Mouse (Mus musculus) cerebellum, adult 2 months (tissue): ENCODE results near the gene Crim1. TPM values are rescaled to one million over a fixed set of nuclear protein-coding genes. Genes with fewer than 3 reads are reported as not detected.

Source experiments
- DNase-seq, 2 experiments: peaks; one replicate each; pipeline ENCODE4 v3.0.0; 2021
- H3K27ac ChIP-seq: fragments of 200-500 bp; 2 replicates; pipeline ENCODE4 v1.5.1; 2012; ENCODE audit warnings: low read length, control low read depth, inconsistent platforms; ENCODE audit not compliant: insufficient read depth
- H3K27me3 ChIP-seq: fragments of 200-500 bp; 2 replicates; pipeline ENCODE4 v1.6.1; 2012; ENCODE audit warnings: inconsistent platforms, mild to moderate bottlenecking, low read length, moderate library complexity; ENCODE audit not compliant: control insufficient read depth, insufficient read depth
- H3K4me1 ChIP-seq: fragments of 200-500 bp; 2 replicates; pipeline ENCODE4 v1.6.1; 2011; ENCODE audit warnings: low read length; ENCODE audit not compliant: control insufficient read depth, insufficient read depth
- H3K4me3 ChIP-seq: fragments of 200-500 bp; replicated peaks from 2 replicates; pipeline ENCODE3; 2011; ENCODE audit warnings: mild to moderate bottlenecking, low read depth, low read length, control low read depth; ENCODE audit not compliant: insufficient read depth
- CTCF ChIP-seq: fragments of 200-500 bp; IDR thresholded peaks from 2 replicates; pipeline ENCODE4 v1.5.1; 2011; ENCODE audit warnings: low read depth, mild to moderate bottlenecking, control low read depth, low read length, moderate library complexity, borderline replicate concordance; ENCODE audit not compliant: insufficient read depth
- POLR2A ChIP-seq: fragments of 200-500 bp; IDR thresholded peaks from 2 replicates; pipeline ENCODE4 v1.6.1; 2011; ENCODE audit warnings: low read length, control low read depth, borderline replicate concordance; ENCODE audit not compliant: insufficient read depth
- WGBS: fragments of 180-500 bp; shearing (Covaris S2); methylation state at CpG from one replicate; pipeline ENCODE4 v1.1.7; 2018; 5-methylcytosine and 5-hydroxymethylcytosine counted together
- polyA plus RNA-seq: library from polyadenylated mRNA; depleted of rRNA; stranded (reverse); fragments of >200 nt; gene quantifications from 2 replicates; pipeline ENCODE4 v1.2.3, GENCODE M21; 2012

The Crim1 gene
- polyA plus RNA-seq, 1 experiment = 34.4 TPM

DNA sequence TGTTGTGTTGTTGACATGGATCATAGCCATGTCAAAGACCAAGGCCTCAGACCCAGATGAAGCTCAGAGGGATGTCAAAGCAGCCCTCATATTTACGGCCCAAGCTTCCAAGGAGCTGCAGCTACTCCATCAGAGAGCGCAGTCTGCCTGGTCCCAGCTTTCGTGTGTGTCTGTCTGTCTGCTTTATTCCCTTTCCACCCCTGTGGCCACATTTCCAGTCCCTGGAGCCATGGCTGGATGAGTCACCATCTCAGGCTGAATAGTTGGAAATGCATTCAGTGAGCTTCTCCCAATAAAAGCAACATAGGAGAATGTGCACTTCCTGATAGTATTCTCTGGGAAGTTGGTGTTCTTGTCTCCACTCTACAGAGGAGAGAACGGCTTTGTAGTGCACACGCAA, 3.9 kb upstream of the Crim1 start:
- H3K27ac ChIP-seq = no peak overlapping the region
- H3K4me1 ChIP-seq = no peaks in the 10 kb centered on the region
- WGBS = 95% methylated on average over 5 of the region's 5 CpGs
- H3K4me3 ChIP-seq = no peak overlapping the region
- TF ChIP-seq POLR2A (no peak), CTCF (no peak)
- H3K27me3 ChIP-seq = no peaks in the 10 kb centered on the region
- no peak for DNase-seq

DNA sequence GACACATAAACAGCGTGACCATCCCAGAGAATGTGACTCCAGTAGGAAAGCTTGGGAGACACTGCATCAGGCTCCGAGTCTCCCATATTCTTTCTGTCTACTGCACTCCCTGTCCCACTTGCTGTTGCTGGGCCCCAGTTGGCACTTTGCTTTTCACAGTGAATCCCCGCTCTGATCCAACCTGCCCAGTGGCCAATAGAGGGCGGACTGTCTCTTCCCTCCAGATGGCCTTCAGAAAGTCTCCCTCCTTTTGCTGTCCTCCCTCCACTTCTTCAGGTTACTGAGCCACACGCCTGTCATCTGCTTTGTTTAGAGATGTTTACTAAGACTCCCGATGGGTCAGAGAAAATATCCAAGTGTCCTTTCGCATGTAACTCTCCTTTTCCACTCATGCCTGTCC, 2.9 kb upstream of the Crim1 start:
- no peak overlapping the region for H3K4me3 ChIP-seq
- H3K27ac ChIP-seq = no peak overlapping the region
- H3K4me1 ChIP-seq = peaks cover 6% of the 10 kb centered on the region
- H3K27me3 ChIP-seq = no peaks in the 10 kb centered on the region
- WGBS = 14% methylated on average over 7 of the region's 7 CpGs
- DNase-seq = peak; percentile 72 to 74
- TF ChIP-seq POLR2A (no peak), CTCF (peak; percentile 87)

DNA sequence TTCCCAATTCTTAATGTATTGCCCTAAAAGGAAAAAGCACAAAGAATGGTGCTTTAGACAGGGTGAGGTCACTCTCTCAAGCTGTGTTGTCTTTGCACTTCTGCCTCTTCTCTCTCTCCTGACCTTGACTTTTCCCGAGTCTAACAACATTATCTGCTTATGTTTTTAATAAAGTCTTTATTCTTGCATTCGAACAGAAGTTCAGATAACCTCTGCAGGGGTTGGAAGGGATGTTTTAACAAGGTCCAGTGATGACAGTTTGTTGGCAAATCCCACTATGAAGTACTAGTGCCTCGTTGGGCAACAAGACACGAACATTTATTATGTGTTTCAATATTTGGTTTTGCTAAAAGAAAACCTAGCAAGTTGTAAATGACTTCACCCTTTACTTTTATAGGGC, 1.9 kb upstream of the Crim1 start:
- Histone ChIP-seq H3K4me3 (no peak overlapping the region), H3K27ac (no peak overlapping the region), H3K4me1 (peaks cover 11% of the 10 kb centered on the region), H3K27me3 (no peaks in the 10 kb centered on the region)
- TF ChIP-seq POLR2A = no peak
- WGBS = 77% methylated on average over 4 of the region's 4 CpGs
- no peak for DNase-seq

DNA sequence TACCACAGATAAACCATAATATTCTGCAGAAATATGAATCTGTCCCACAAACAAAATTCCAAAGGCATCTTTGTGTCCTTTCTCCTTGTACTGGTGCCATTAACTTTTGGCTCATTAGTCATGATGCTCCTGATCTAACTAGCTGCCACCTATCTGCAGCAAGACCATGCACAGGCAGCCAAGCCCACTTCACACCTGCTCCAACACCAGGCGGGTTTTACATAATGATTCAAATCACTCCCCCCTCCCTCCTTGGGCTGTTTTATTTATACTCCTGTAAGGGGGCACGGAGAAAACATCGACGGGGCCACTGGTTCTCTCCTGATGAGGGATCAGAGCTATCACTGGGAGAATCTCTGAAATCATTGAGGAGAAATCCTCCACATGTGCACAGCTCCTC, 1.2 kb upstream of the Crim1 start:
- Histone ChIP-seq H3K4me1 (peaks cover 11% of the 10 kb centered on the region), H3K4me3 (no peak overlapping the region), H3K27ac (no peak overlapping the region), H3K27me3 (no peaks in the 10 kb centered on the region)
- 29% methylated on average over 4 of the region's 4 CpGs for WGBS
- TF ChIP-seq POLR2A (no peak), CTCF (no peak)
- DNase-seq = peak in 1 of 2 experiments; percentile 20

DNA sequence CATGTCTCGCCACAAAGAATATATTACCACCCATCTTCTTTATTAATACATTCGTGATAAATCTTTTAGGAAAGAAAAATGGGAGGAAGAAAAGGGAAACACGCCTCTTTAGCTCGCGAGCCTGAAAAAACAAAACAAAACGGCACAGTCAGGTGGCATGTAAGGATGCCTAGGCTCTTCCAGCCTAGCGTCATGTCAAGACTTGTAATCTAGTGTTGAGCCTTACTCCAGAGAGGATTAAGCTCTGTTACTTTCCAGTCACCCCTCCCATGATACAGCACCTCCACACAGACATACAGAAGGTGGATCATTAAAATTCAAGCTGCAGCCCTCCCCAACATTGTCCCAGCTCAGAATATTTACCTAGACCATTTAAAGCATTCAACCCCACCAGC, 820 bp upstream of the Crim1 start:
- TF ChIP-seq CTCF (no peak), POLR2A (no peak)
- H3K4me1 ChIP-seq = peaks cover 11% of the 10 kb centered on the region
- peak overlapping the region; percentile 86; the same call in 1 of the 2 replicates for H3K27ac ChIP-seq
- peak overlapping the region; percentile 58 for H3K4me3 ChIP-seq
- no peak for DNase-seq
- H3K27me3 ChIP-seq = no peaks in the 10 kb centered on the region
- WGBS = 36% methylated on average over 7 of the region's 7 CpGs

DNA sequence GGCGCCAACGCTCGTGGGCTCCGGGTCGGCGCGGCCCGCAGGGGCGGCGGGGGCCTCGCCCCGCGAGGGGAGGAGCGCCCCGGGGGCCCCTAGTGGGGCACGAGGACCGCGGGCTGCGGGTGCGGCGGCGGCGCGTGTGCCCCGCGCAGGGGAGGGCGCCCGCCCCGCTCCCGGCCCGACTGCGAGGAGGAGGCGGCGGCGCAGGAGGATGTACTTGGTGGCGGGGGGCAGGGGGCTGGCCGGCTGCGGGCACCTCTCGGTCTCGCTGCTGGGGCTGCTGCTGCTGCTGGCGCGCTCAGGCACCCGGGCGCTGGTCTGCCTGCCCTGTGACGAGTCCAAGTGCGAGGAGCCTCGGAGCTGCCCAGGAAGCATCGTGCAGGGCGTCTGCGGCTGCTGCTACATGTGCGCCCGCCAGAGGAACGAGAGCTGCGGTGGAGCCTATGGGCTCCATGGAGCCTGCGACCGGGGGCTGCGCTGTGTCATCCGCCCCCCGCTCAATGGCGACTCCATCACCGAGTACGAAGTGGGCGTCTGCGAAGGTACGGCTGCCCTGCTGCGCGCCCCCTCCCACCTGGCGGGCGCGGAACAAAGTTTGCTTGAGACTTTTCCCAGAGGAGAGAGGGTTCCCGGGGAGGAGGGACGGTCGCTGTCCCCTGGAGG, 643 bp downstream of the Crim1 start:
- WGBS = under 1% methylated on average over 69 of the region's 73 CpGs
- DNase-seq = peak; percentile 52 to 60
- Histone ChIP-seq H3K4me1 (peaks cover 11% of the 10 kb centered on the region), H3K4me3 (peak overlapping the region; percentile 78), H3K27me3 (no peaks in the 10 kb centered on the region), H3K27ac (peak overlapping the region; percentile 95; the same call in 1 of the 2 replicates)
- TF ChIP-seq POLR2A (no peak), CTCF (no peak)

DNA sequence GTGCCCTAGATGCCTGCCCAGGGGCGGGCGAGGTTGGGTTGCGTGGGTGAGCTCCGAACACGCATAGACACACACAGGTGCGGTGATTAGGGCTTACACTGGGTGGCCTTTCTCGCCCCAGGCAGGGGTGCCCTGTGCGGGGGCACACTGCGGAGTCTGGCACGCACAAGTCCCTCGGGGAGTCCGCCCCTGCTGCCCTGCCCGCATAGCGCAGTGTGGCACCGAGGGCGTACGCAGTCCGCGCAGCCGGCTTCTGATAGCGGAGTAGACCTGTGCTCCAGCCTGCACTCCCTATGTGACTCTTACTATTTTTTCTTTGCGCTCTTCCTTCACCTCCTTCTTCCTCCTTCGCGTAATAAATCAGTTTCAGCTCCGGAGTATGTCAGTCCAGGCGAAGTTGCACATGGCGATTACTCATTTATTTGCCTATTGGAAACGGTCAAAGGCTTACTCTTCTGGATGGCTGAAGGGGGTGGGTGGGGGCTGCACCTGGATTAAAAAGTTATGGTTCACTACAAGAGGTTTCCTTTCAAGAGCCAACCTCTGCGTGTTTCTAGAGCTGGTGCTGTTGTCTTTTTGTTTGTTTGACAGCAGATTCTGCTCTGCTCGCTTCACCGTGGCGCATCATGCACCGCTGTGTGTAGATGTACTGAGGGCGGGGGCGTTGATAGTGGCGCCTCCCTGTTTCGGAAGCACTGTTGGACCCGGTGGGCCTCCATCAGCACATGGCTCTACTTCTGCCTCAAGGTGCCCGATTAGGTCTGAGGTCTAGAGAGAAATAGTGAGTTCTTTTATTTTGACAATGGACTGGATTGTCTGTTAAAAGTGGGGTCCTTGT, 1.4 kb downstream of the Crim1 start:
- WGBS = 3% methylated on average over 39 of the region's 39 CpGs
- no peak for TF ChIP-seq CTCF
- TF ChIP-seq POLR2A = no peak
- Histone ChIP-seq H3K4me1 (peaks cover 11% of the 10 kb centered on the region), H3K4me3 (peak overlapping the region; percentile 78), H3K27me3 (no peaks in the 10 kb centered on the region), H3K27ac (no peak overlapping the region)
- DNase-seq = peak; percentile 45 to 53

DNA sequence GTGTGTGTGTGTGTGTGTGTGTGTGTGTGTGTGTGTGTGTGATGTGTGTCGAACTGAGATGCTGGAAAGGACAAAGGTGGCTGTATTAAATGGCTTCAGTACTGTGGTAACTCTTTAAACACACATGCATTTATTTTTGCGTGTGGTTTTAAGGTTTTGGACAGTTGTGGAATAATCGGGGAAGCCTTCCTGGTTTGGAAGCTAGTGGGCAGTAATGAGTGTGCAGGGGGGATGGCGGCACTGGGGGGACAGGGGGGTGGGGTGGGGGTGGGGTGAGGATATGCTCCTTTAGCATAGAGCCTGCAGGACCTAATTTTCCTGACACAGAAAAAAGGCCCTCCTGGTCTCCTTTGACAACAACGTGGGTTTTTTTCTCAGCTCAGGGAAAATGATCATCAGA, 2.2 kb downstream of the Crim1 start:
- no peak for DNase-seq
- 25% methylated on average over 5 of the region's 5 CpGs for WGBS
- H3K4me1 ChIP-seq = peaks cover 11% of the 10 kb centered on the region
- H3K4me3 ChIP-seq = peak overlapping the region; percentile 78
- TF ChIP-seq POLR2A = no peak
- no peak for TF ChIP-seq CTCF
- H3K27me3 ChIP-seq = no peaks in the 10 kb centered on the region
- H3K27ac ChIP-seq = no peak overlapping the region
